Mouse (Mus musculus) intestine, postnatal 0 days (tissue): ENCODE measurements at regions not wholly inside any gene's neighbourhood (a gene's known extent, or its start where the extent isn't known, plus 50 kb on each side); places are given as distances from the start of the nearest gene placed in this dataset.
"Not testable (repeated sequence)": the region's sequence is repeated elsewhere in the genome, so short reads cannot be mapped to it uniquely, and the experiment has no call there.

Source experiments
- ATAC-seq: fragments of 200-750 bp; cut with Nextera tagmentation; 2 replicates; pipeline ENCODE4 v1.8.0; 2017; ENCODE audit warnings: mild to moderate bottlenecking, moderate TSS enrichment, moderate library complexity
- H3K27ac ChIP-seq: fragments of 300-500 bp; sonication (generic); 2 replicates; pipeline ENCODE4 v1.5.1; 2014; ENCODE audit warnings: mild to moderate bottlenecking, low read depth, low read length, moderate library complexity
- H3K27me3 ChIP-seq: fragments of 300-500 bp; sonication (generic); replicated peaks from 2 replicates; pipeline ENCODE4 v1.6.1; 2014; ENCODE audit warnings: low read length, mixed read lengths; ENCODE audit not compliant: control insufficient read depth, insufficient read depth
- H3K36me3 ChIP-seq: fragments of 300-500 bp; sonication (generic); 2 replicates; pipeline ENCODE4 v1.6.1; 2014; ENCODE audit warnings: mild to moderate bottlenecking, moderate library complexity; ENCODE audit not compliant: control insufficient read depth, insufficient read depth
- H3K4me1 ChIP-seq: fragments of 300-500 bp; sonication (generic); replicated peaks from 2 replicates; pipeline ENCODE4 v1.6.1; 2014; ENCODE audit warnings: antibody characterized with exemption, low read length, mixed read lengths; ENCODE audit not compliant: control insufficient read depth, insufficient read depth
- H3K4me2 ChIP-seq: fragments of 300-500 bp; sonication (generic); replicated peaks from 2 replicates; pipeline ENCODE4 v1.6.1; 2014; ENCODE audit warnings: low read depth, mild to moderate bottlenecking, moderate library complexity
- H3K4me3 ChIP-seq: fragments of 300-500 bp; sonication (generic); 2 replicates; pipeline ENCODE4 v1.5.1; 2014; ENCODE audit warnings: low read depth, low read length
- H3K9ac ChIP-seq: fragments of 300-500 bp; sonication (generic); 2 replicates; pipeline ENCODE4 v1.6.1; 2014; ENCODE audit warnings: mild to moderate bottlenecking, low read depth, low read length
- H3K9me3 ChIP-seq: fragments of 300-500 bp; sonication (generic); 2 replicates; pipeline ENCODE4 v1.6.1; 2016; ENCODE audit warnings: mixed run types; ENCODE audit not compliant: control insufficient read depth
- CTCF ChIP-seq: sonication (generic); IDR thresholded peaks from 2 replicates; pipeline ENCODE4 v1.5.1; 2016; ENCODE audit warnings: low read depth, mild to moderate bottlenecking, control low read depth, antibody characterized with exemption, moderate library complexity
- WGBS: fragments of 180-500 bp; shearing (Covaris S2); extraction: QIAGEN DNeasy Blood & Tissue Kit; methylation state at CpG from one replicate; pipeline ENCODE4 v1.1.7; 2014; 5-methylcytosine and 5-hydroxymethylcytosine counted together

DNA sequence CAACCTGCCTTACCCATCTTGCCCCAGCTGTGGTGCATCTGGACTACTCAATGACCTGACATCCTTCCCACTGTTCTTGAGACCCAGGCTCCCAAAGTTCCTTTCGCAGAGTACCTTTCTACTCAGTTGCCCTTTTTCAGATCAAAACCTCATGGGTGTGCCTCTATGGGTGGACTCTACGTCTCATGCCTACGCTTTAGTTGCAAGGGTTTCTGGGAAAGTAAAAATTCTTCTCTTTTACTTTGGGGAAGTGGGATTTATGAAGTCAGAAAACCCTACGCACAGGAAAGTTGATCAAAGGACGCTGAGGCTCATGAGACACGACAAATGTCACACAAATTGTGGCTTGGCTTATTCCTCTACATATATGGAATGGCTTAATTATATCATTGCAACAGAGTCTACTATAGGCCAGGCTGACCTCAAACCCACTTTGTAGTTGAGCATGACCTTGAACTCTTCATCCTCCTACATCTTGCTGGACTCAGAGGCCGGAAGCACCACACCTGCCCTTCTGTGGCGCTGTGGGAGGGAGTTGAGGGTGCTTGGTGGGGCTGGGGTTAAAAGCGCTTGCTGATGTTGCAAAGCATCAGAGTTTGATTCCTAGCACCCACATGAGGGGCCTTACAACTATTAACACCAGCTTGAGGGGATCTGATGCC lies 55.1 kb upstream of the Pim1 start:
- no peaks in the 10 kb centered on the region for H3K27me3 ChIP-seq
- H3K4me1 ChIP-seq, result peaks cover 9% of the 10 kb centered on the region
- no peak for TF ChIP-seq CTCF
- 94% methylated on average over 9 of the region's 9 CpGs for WGBS
- H3K9me3 ChIP-seq, result no peaks in the 10 kb centered on the region
- no peaks in the 10 kb centered on the region for H3K36me3 ChIP-seq
- no peak overlapping the region for H3K27ac ChIP-seq
- H3K9ac ChIP-seq, result no peak overlapping the region
- no peak overlapping the region for H3K4me2 ChIP-seq
- no peak overlapping the region for H3K4me3 ChIP-seq
- no peak for ATAC-seq

DNA sequence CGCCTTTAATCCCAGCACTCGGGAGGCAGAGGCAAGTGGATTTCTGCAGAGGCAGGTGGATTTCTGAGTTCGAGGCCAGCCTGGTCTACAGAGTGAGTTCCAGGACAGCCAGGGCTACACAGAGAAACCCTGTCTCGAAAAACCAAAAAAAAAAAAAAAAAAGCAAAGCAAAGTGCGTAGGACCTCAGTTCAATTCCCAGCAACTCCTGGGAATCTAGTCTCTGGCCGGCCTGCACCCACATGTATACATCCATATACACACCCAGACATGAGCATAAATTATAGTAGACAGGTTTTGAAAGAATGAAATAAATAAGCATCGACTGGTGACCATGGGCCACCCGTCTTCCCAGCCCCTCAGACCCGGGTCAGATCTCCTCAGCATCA lies 54.1 kb upstream of the Pim1 start:
- Histone ChIP-seq H3K4me2 (peak overlapping the region; percentile 66), H3K4me1 (peaks cover 13% of the 10 kb centered on the region)
- not testable (repeated sequence) for H3K4me3 ChIP-seq, H3K36me3 ChIP-seq, ATAC-seq, H3K9ac ChIP-seq, H3K27ac ChIP-seq, H3K27me3 ChIP-seq, H3K9me3 ChIP-seq
- 81% methylated on average over 8 of the region's 9 CpGs for WGBS

DNA sequence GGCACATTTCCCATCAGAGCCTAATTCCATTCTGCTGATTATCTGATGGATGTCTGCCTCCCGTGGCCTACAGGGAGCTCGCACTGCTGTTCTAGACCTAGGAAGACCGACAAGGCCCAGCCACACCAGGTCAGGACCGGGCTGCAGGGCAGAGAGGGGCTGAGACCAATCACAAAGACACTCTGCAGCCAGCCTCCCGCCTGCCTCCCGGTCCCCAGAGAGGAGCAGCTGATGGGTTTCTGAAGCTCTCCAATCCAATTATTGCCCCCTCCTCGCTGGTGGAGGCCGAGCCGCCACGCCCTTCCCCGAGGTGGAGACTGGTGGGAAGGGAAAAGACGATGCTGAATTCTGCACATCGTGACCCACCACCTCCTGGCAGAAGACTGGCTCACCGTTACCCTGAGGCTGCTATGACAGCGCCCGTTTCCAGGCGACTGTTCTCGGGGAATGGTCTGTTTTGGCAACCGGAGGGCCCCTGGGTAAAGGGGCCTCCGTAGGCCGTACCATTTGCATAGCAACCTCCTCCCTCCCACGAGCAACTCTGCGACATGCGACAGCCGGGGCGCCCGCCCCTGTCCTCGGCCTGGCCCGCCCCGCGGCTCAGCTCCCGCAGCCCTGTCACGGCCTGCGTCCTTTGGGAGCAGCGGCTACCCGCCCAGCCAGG lies 53.5 kb upstream of the Pim1 start:
- Histone ChIP-seq H3K9ac (peak overlapping the region; percentile 19; the same call in 1 of the 2 replicates), H3K4me2 (peak overlapping the region; percentile 66), H3K27ac (peak overlapping the region; percentile 77), H3K27me3 (no peaks in the 10 kb centered on the region), H3K9me3 (no peaks in the 10 kb centered on the region), H3K36me3 (no peaks in the 10 kb centered on the region), H3K4me1 (peaks cover 16% of the 10 kb centered on the region), H3K4me3 (peak overlapping the region; percentile 33)
- peak; percentile 38 for ATAC-seq
- 8% methylated on average over 36 of the region's 36 CpGs for WGBS
- no peak for TF ChIP-seq CTCF

DNA sequence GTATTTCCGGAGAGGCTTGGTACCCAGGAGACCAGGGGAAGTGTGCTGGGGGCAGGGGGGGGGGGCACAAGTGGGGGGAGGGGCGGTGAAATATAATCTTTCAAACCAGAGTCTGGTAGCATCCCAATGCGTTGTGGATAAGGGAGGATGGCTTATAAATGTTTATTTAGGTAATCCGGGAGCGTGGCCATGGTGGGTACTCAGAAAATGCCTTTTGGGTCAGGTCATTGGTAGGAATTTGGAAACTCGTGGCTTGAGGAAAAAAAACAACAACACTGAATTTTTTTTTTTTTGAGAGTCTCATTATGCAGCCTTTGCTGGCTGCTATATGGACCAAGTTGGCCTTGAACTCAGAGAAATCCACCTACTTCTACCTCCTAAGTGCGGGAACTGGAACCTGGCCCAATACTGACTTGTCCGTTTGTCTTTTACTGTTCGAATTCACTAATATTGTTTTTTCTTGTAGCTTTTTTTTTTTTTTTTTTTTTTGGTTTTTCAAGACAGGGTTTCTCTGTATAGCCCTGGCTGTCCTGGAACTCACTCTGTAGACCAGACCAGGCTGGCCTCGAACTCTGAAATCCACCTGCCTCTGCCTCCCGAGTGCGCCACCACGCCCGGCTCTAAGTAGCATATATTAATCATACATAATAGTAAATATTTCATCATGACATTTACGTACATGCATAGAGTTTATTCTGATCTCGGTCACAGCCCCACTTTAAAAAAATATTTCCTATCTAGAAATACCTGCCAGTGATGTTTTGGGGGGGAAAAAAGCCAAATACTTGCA lies 52.8 kb upstream of the Pim1 start:
- Histone ChIP-seq H3K4me2 (peak overlapping the region; percentile 66), H3K27ac (peak overlapping the region; percentile 77), H3K36me3 (no peaks in the 10 kb centered on the region), H3K4me1 (peaks cover 18% of the 10 kb centered on the region), H3K9me3 (no peaks in the 10 kb centered on the region), H3K9ac (0 out of 2 replicates have a peak overlapping the region, but pooled peaks have one; percentile 19), H3K27me3 (no peaks in the 10 kb centered on the region), H3K4me3 (peak overlapping the region; percentile 33)
- no peak for ATAC-seq
- no peak for TF ChIP-seq CTCF
- 31% methylated on average over 16 of the region's 16 CpGs for WGBS

DNA sequence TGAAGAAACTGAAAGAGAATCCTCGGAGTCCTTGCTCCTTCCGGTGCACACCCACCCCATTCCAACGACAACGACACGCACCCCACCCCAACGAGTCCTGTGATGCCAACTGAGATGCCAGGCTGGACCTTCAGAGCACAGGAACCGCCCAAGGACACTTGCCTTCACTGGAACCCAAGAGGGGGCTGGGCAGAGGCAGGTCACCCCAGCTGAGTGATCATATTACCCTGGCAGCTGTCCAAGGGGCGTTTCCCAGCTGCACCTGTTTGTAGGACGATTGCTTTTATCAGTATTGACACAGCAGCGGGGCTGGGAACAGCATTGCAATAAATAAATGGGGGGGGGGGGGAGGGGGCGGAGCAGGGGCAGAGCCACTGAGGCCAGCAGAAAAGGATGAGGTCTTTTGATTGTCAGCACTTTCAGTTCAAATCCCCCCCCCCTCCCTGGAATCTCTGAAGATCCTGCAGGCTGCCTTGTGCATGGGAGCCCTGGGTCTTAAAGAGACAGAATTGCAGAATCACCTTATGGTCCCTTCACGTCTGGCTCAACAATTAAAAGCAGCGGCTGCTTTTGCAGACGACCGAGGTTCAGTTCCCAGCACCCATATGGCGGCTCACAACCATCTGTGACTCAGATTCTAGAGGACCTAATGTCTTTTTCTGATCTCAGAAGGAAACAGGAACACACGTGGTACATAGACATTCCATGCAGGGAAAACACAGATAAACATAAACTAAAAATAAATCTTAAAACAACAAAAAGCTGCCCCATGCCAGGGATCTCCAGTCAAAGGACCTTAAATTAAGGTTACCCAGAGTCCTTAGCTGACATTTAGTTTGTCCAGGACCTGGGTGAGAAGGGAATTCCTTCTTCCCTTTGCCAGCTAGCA lies 52.0 kb upstream of the Pim1 start:
- peak; percentile 65 for ATAC-seq
- Histone ChIP-seq H3K36me3 (no peaks in the 10 kb centered on the region), H3K27me3 (no peaks in the 10 kb centered on the region), H3K9me3 (no peaks in the 10 kb centered on the region), H3K4me1 (peaks cover 18% of the 10 kb centered on the region), H3K4me2 (peak overlapping the region; percentile 66), H3K27ac (peak overlapping the region; percentile 86), H3K4me3 (no peak overlapping the region), H3K9ac (no peak overlapping the region)
- no peak for TF ChIP-seq CTCF
- 13% methylated on average over 16 of the region's 17 CpGs for WGBS
